Mouse (Mus musculus) CD4-positive helper T cell, adult 2 months (primary cell): ENCODE results near the gene Gm21411.
"Not testable (repeated sequence)": the region's sequence is repeated elsewhere in the genome, so short reads cannot be mapped to it uniquely, and the experiment has no call there.

Experiments used
- DNase-seq: peaks from one replicate; pipeline ENCODE4 v3.0.0-alpha.2; 2012; ENCODE audit warnings: low read depth, missing footprints, low spot score

Gene Gm21411

GRCm38 (mm10) chr4:146909386-146910137 lies at the start of gene Gm21411:
TSS of gene Gm21411 (minus strand) at chr4:146909590.
- DNase-seq, result not testable (repeated sequence)

- DNase-seq, result not testable (repeated sequence)
Observed at GRCm38 (mm10) chr4:146941691-146942090, 32.3 kb upstream of the Gm21411 start.

DNA sequence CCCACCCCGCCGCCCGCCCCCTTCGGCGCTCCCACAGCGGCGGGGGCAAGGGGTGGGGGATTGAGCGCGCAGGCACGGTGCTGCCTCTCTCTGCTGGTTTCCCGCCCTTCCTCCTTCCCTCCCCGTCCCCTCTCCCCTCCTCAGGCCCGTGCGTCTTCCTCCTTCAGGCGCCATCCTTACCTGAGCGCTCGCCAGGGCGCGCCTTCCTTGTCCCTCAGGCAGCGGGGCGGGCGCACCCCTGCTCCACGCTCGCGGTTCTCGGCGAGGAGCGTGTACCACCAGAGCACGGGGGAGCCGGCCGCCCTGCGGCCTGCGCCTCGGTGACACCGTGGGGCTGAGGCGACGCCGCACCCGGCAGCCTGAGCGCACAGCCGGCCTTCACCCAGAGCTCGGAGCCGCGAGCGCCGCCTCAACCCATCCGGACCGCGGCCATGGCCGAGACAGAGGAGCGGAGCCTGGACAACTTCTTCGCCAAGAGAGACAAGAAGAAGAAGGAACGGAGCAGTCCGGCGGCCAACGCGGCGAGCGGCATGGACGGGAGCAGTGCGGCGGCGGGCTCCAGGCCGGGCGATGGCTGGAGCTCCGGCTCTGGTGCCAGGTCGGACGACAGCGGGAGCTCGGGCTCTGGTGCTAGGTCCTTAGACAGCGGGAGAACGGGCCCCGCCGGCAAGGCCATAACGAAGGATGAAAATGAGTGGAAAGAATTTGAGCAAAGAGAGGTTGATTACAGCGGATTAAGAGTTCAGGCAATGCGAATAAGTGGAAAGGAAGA lies 23.1 kb upstream of the Gm21411 start:
- DNase-seq, result no peak

- no peak for DNase-seq
Observed at GRCm38 (mm10) chr4:146915196-146915595, 5.8 kb upstream of the Gm21411 start.

- DNase-seq, result not testable (repeated sequence)
Observed at GRCm38 (mm10) chr4:146908131-146908530, 1.3 kb downstream of the Gm21411 start.

DNA sequence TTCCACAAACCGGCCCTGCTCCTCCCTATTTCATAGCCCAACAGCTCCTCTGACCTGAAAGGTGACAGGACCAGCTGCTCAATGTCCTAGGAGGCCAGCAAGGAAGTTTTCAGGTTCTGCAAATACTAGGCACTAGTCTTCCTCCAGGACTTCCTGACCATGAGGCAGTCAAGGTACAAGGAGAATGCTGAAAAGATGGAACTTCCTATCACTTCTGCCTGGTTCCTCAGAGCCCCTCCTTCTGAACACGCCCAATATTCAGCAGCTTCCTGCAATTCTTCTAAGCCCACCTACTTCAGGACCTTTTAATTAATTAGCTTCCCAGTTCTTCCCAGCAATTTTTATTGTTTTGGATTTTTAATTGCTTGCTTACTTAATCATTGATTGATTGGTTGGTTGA lies 4.6 kb downstream of the Gm21411 start:
- not testable (repeated sequence) for DNase-seq

GRCm38 (mm10) chr4:146903126-146903525 lies 6.3 kb downstream of the Gm21411 start:
- not testable (repeated sequence) for DNase-seq
